Mouse (Mus musculus) heart, embryonic 14.5 days (tissue): ENCODE measurements around the gene Mmp9. TPM values are rescaled to one million over a fixed set of nuclear protein-coding genes. Genes with fewer than 3 reads are reported as not detected.

ENCODE experiments used
- ATAC-seq: fragments of 200-750 bp; cut with Nextera tagmentation; 2 replicates; pipeline ENCODE4 v1.8.0; 2017; ENCODE audit warnings: low read depth, moderate TSS enrichment; ENCODE audit not compliant: insufficient number of reproducible peaks, insufficient read depth, low FRiP score
- H3K27ac ChIP-seq, 2 experiments: fragments of 200-500 bp in 1 of 2; fragments of 300-500 bp in 1 of 2; sonication (generic) in 1 of 2; replicated peaks in 1 of 2; 2 replicates each; pipeline ENCODE4 v1.5.1; 2012 to 2014; ENCODE audit warnings: low read depth in 2 of 2, low read length in 2 of 2, control low read depth in 1 of 2, mild to moderate bottlenecking in 1 of 2, mixed read lengths in 1 of 2; ENCODE audit not compliant: control insufficient read depth in 1 of 2, insufficient read depth in 1 of 2
- H3K27me3 ChIP-seq: fragments of 300-500 bp; sonication (generic); 2 replicates; pipeline ENCODE4 v1.6.1; 2014; ENCODE audit warnings: mild to moderate bottlenecking, low read length, control low read depth; ENCODE audit not compliant: control insufficient read depth, insufficient read depth
- H3K36me3 ChIP-seq: fragments of 300-500 bp; sonication (generic); 2 replicates; pipeline ENCODE4 v1.6.1; 2014; ENCODE audit warnings: mild to moderate bottlenecking, control low read depth, low read length, mixed read lengths; ENCODE audit not compliant: control insufficient read depth, insufficient read depth
- H3K4me1 ChIP-seq, 2 experiments: fragments of 200-500 bp in 1 of 2; fragments of 300-500 bp in 1 of 2; sonication (generic) in 1 of 2; 2 replicates each; pipeline ENCODE4 v1.6.1; 2012 to 2014; ENCODE audit warnings: low read length in 2 of 2, control low read depth in 1 of 2, mixed read lengths in 1 of 2; ENCODE audit not compliant: control insufficient read depth in 2 of 2, insufficient read depth in 2 of 2
- H3K4me2 ChIP-seq: fragments of 300-500 bp; sonication (generic); 2 replicates; pipeline ENCODE4 v1.6.1; 2014; ENCODE audit warnings: mild to moderate bottlenecking, low read length
- H3K4me3 ChIP-seq, 2 experiments: fragments of 200-500 bp in 1 of 2; fragments of 300-500 bp in 1 of 2; sonication (generic) in 1 of 2; 2 replicates each; pipeline ENCODE4 v1.5.1; 2012 to 2014; ENCODE audit warnings: low read length in 2 of 2, mild to moderate bottlenecking in 2 of 2, control low read depth in 1 of 2, low read depth in 1 of 2, moderate library complexity in 1 of 2; ENCODE audit not compliant: control insufficient read depth in 1 of 2, insufficient read depth in 1 of 2
- H3K9ac ChIP-seq: fragments of 300-500 bp; sonication (generic); 2 replicates; pipeline ENCODE4 v1.6.1; 2014; ENCODE audit warnings: mild to moderate bottlenecking, low read length
- H3K9me3 ChIP-seq: fragments of 300-500 bp; sonication (generic); 2 replicates; pipeline ENCODE4 v1.6.1; 2016; ENCODE audit warnings: low read length, control low read depth; ENCODE audit not compliant: control insufficient read depth
- WGBS: fragments of 180-500 bp; shearing (Covaris S2); extraction: QIAGEN DNeasy Blood & Tissue Kit; methylation state at CpG from one replicate; pipeline ENCODE4 v1.1.7; 2014; 5-methylcytosine and 5-hydroxymethylcytosine counted together
- polyA plus RNA-seq: library from polyadenylated mRNA; unstranded; fragments of >200 nt; fragmentation: Nextera tagmentation; extraction: Ambion mirVana; gene quantifications from 2 replicates; pipeline ENCODE4 v1.2.1, GENCODE M21; 2014

Gene Mmp9
- polyA plus RNA-seq, 1 experiment from 2014 or later: 0.09 TPM

DNA sequence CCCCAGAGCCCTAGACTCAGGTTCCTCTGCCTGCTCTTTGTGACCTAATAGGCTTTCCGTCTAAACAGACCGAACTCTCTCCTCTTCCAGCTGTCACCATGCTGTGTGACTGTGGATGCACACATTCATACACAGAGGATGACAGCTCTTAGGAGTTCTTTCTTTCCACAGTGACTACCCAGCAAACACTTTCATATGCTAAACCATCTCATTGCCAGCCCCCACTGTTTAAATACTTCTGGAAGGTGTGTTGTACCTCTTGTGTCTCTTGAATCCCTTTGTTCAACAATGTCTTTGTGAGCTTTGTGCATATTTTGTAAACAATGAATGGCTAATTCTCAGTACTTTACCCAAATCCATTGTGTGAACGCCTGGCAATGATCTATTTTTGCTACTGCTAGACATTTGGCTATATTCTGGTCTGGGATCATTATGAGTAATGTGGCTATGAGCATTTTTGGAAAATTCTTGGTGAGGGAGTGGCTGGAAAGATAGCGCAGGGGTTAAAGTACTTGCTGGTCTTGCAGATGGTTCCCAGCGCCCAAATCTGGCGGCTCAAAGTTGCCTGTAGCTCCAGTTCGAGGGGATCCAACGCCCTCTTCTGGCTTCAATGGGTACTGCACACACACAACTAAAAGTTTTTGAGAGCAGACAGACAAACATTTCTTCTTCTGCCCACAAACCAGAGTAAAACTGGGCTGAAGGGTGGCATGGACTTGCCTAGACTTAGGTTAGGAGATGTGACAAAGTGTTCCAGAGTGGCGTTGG, 17.2 kb downstream of the Mmp9 start:
- peaks cover 0 to 15% of the 10 kb centered on the region in 2 experiments; a peak in 3 of 4 replicates for H3K4me1 ChIP-seq
- 65% methylated on average over 9 of the region's 9 CpGs for WGBS
- no peak for ATAC-seq
- H3K9ac ChIP-seq: no peak overlapping the region
- peaks cover 26% of the 10 kb centered on the region for H3K27me3 ChIP-seq
- no peak overlapping the region for H3K27ac ChIP-seq
- H3K9me3 ChIP-seq: no peaks in the 10 kb centered on the region
- no peak overlapping the region for H3K4me2 ChIP-seq
- H3K36me3 ChIP-seq: no peaks in the 10 kb centered on the region
- no peak overlapping the region for H3K4me3 ChIP-seq

DNA sequence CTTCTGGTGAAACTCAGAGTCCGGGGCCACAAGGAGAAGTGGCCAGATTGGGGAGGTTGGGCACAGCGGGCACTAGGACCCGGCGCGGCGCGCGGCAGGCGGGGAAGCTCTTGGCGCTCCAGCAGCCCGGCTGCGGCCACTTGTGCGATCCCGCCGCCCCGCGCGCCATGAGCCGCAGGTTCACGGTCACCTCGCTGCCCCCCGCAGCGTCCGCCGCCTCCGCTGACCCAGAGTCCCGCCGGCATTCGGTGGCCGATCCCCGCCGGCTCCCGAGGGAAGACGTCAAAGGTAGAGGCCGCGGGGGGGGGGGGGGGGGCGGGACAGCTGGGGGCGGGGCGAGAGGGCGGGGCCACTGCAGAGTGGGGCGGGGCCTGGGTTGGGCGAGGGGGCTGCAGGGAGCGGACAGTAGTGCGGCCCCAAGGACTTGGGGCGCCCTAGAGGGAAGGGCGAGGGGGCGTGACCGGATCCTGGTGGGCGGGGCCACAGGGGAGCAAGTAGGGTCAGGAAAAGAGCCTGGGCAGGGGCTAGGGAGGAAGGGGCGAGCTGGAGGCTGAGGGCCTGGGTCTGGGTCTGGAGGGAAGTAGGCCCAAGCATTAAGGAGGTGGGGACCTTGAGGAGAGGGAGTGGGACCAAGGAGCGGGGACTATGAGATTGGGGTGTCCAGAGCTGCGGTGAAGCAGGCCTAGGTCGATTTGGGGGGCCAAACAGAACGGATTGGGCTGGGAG, 20.3 kb downstream of the Mmp9 start, which contains the start of gene Slc12a5:
Gene Slc12a5, plus strand, starts transcription at position 87 of the 726 bp plus-strand sequence.
- 2% methylated on average over 33 of the region's 54 CpGs for WGBS
- H3K9ac ChIP-seq: peak within 1 kb of the TSS; percentile 54; the same call in 1 of the 2 replicates
- peak within 1 kb of the TSS; percentile 71 for H3K4me2 ChIP-seq
- H3K4me1 ChIP-seq: peaks cover 0 to 10% of the 10 kb centered on the region in 2 experiments; a peak in 3 of 4 replicates
- H3K9me3 ChIP-seq: no peaks in the 10 kb centered on the region
- peaks cover 10% of the 10 kb centered on the region for H3K27me3 ChIP-seq
- peak within 1 kb of the TSS; percentile 58 to 59 for H3K4me3 ChIP-seq
- peak; percentile 75 for ATAC-seq
- no peak within 1 kb of the TSS for H3K27ac ChIP-seq
- no peaks in the 10 kb centered on the region for H3K36me3 ChIP-seq

GRCm38 (mm10) chr2:164961506-164962182, 21.1 kb downstream of the Mmp9 start:
- Histone ChIP-seq H3K9me3 (no peaks in the 10 kb centered on the region), H3K4me3 (no peak overlapping the region), H3K4me2 (no peak overlapping the region), H3K27ac (no peak overlapping the region), H3K27me3 (peaks cover 18% of the 10 kb centered on the region), H3K36me3 (no peaks in the 10 kb centered on the region), H3K4me1 (peaks cover 0 to 10% of the 10 kb centered on the region in 2 experiments; a peak in 3 of 4 replicates), H3K9ac (no peak overlapping the region)
- ATAC-seq: no peak
- WGBS: 8% methylated on average over 17 of the region's 17 CpGs

- Histone ChIP-seq H3K36me3 (no peaks in the 10 kb centered on the region), H3K9me3 (no peaks in the 10 kb centered on the region), H3K9ac (no peak overlapping the region), H3K4me3 (no peak overlapping the region), H3K27me3 (peaks cover 23% of the 10 kb centered on the region), H3K27ac (no peak overlapping the region), H3K4me2 (no peak overlapping the region), H3K4me1 (peaks cover 0 to 10% of the 10 kb centered on the region in 2 experiments; a peak in 3 of 4 replicates)
- no peak for ATAC-seq
- 39% methylated on average over 7 of the region's 7 CpGs for WGBS
Observed at GRCm38 (mm10) chr2:164962183-164962580, 21.6 kb downstream of the Mmp9 start.

- Histone ChIP-seq H3K9me3 (no peaks in the 10 kb centered on the region), H3K27ac (no peak overlapping the region), H3K27me3 (peaks cover 45% of the 10 kb centered on the region), H3K4me3 (no peak overlapping the region), H3K9ac (no peak overlapping the region), H3K4me1 (peaks cover 0 to 18% of the 10 kb centered on the region in 2 experiments; a peak in 3 of 4 replicates), H3K4me2 (no peak overlapping the region), H3K36me3 (no peaks in the 10 kb centered on the region)
- 55% methylated on average over 9 of the region's 9 CpGs for WGBS
- no peak for ATAC-seq
Observed at GRCm38 (mm10) chr2:164964242-164964894, 23.8 kb downstream of the Mmp9 start.

DNA sequence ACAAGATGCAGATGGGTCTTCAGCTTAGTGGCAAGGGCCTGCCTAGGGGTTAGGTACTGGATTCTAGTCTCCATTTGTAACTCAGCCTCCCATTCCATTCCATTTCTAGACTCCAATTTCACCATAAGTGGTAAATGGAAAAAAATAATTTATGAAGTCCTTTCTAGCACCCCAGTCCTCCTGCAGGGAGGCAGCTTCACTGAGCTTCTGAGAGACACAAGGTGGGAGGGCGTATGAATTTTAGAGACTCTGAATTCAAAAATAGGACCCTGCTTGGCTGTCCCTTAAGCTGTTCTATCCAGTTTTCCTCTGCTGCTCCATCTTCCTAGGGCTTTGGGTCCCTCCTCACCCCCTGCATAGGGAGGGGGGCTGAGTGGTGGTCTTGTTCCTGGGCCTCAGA, 24.4 kb downstream of the Mmp9 start:
- Histone ChIP-seq H3K27ac (no peak overlapping the region), H3K4me1 (peaks cover 0 to 18% of the 10 kb centered on the region in 2 experiments; a peak in 3 of 4 replicates), H3K9me3 (no peaks in the 10 kb centered on the region), H3K36me3 (no peaks in the 10 kb centered on the region), H3K9ac (no peak overlapping the region), H3K4me2 (no peak overlapping the region), H3K4me3 (no peak overlapping the region), H3K27me3 (peaks cover 51% of the 10 kb centered on the region)
- 90% methylated on average over 1 of the region's 1 CpGs for WGBS
- no peak for ATAC-seq

DNA sequence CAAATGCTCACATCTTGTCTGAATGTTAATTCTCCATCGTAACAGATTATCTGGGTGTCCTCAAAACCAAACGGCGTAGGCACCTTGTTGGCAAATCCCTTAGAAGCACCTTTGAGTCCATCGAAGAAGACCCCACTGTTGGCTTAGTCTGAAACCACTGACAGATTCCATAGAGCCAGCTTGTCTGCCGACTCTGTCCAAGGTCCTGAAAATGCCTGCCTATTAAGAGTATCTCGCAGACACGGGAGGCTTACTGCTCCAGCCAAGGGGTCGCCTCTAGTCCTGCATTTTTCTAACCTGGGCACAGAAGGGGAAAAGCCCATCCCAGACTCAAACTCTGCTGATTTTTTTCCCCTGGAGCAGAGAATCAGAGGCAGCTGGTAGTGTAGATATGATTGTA, 25.8 kb downstream of the Mmp9 start:
- WGBS: 18% methylated on average over 8 of the region's 8 CpGs

More for the DNA sequence above, 25.8 kb downstream of the Mmp9 start:
- Histone ChIP-seq H3K27me3 (peaks cover 62% of the 10 kb centered on the region), H3K9ac (no peak overlapping the region), H3K27ac (no peak overlapping the region), H3K9me3 (no peaks in the 10 kb centered on the region), H3K36me3 (no peaks in the 10 kb centered on the region), H3K4me2 (no peak overlapping the region), H3K4me3 (no peak overlapping the region), H3K4me1 (peaks cover 0 to 8% of the 10 kb centered on the region in 2 experiments; a peak in 2 of 4 replicates)
- ATAC-seq: no peak
